Mouse (Mus musculus) megakaryocyte, embryonic 14.5 days (primary cell): ENCODE results near the gene Gapdh.

Experiments
- FLI1 ChIP-seq: IDR thresholded peaks from 2 replicates; pipeline ENCODE4 v1.6.1; 2012; ENCODE audit warnings: low read length, inconsistent platforms, mixed read lengths
- GATA1 ChIP-seq: IDR thresholded peaks from 3 replicates; pipeline ENCODE4 v1.6.1; 2012; ENCODE audit warnings: mixed read lengths, low read length, inconsistent platforms, borderline replicate concordance

GRCm38 (mm10) chr6:125149569-125149950 lies 16.7 kb downstream of the Gapdh start:
- TF ChIP-seq GATA1 = no peak
- no peak for TF ChIP-seq FLI1
